Mouse (Mus musculus): ENCODE measurements around the gene Cldn7. TPM values are rescaled to one million over a fixed set of nuclear protein-coding genes. Genes with fewer than 3 reads are reported as not detected.
"Not testable (repeated sequence)": the region's sequence is repeated elsewhere in the genome, so short reads cannot be mapped to it uniquely, and the experiment has no call there.

Cldn7 gene
- polyA plus RNA-seq (2014; fragmentation: Nextera tagmentation; extraction: Ambion mirVana) = 76.7 and 86.4 TPM in 2 replicates

DNA sequence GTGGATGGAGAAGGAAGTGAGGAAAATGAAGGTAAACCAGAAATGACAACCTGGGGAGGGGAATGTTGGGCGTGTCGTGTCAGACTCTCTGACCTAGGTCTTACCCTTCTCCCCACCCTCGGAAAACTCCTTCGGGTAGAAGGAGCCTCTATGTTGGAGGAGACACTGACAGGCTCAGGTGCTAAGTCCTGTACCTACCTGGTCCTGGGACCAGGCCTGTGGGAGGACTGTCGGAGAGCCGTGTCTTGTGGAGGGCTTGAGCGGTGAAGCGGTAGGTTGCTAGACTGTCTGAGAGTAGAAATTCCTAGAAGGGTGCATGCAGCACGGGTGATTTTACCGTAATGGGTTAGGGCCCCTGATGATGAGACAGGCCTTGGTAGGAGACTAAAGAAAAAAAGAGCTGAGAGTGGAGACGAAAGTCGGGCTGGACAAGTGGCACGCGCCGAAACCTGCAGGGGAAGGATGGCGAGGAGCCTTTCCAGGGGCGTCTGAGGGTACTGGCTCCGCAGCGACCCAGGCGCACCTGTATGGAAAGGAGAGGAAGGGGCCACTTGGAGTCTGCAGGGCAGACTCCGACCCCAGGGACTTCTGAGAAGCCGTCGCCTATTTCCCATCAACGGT is at the start of gene Cldn7:
Gene Cldn7, plus strand, starts transcription at position 130 of the 621 bp plus-strand sequence.
- WGBS = 7% methylated on average over 24 of the region's 24 CpGs

DNA sequence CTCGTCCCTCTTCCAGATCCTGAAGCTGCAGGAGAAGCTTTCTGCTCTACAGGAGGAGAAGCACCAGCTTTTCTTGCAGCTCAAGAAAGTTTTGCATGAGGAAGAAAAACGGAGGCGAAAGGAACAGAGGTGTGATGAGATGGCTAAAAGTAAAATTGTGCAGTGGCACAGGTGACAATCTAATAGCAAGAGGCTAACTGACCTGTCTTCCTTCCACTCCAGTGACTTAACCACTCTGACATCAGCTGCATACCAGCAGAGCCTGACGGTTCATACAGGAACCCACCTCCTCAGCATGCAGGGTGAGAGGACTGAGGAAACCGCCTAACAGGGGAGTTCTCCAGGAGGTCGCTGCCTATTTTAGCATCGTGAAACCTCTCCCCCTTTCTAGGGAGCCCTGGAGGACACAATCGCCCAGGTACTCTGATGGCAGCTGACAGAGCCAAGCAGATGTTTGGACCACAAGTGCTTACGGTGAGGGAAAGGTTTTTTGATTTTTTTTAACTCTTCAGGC is 49.6 kb upstream of the Cldn7 start:
- no peaks in the 10 kb centered on the region for H3K27me3 ChIP-seq (ENCODE audit: insufficient read depth, low read length)
- DNase-seq (no peak), ATAC-seq (ENCODE audit: insufficient read depth) (no peak)
- H3K4me1 ChIP-seq (ENCODE audit: insufficient read depth) = peaks cover 7% of the 10 kb centered on the region; the same call in 1 of the 2 replicates
- peak overlapping the region; percentile 97 for H3K4me2 ChIP-seq
- TF ChIP-seq CTCF (IDR thresholded peaks at IDR 0.05; ENCODE audit: low read depth) = no peak
- H3K9me3 ChIP-seq (ENCODE audit: low read depth, low read length) = no peaks in the 10 kb centered on the region
- H3K9ac ChIP-seq = peak overlapping the region; percentile 83
- 26% methylated on average over 9 of the region's 9 CpGs for WGBS
- H3K36me3 ChIP-seq (ENCODE audit: insufficient read depth) = peaks cover 84% of the 10 kb centered on the region
- H3K4me3 ChIP-seq (ENCODE audit: low read depth, low read length) = peak overlapping the region; percentile 91
- H3K27ac ChIP-seq (ENCODE audit: low read depth) = no peak overlapping the region; the same call in 1 of the 2 replicates

More for the DNA sequence above, at the start of gene Cldn7:
- peaks cover 18% of the 10 kb centered on the region for H3K36me3 ChIP-seq (ENCODE audit: insufficient read depth)
- peak within 1 kb of the TSS; percentile 88 for H3K27ac ChIP-seq (ENCODE audit: low read depth)
- no peaks in the 10 kb centered on the region for H3K4me1 ChIP-seq (ENCODE audit: insufficient read depth)
- TF ChIP-seq CTCF (IDR thresholded peaks at IDR 0.05; ENCODE audit: low read depth) = no peak
- ATAC-seq (ENCODE audit: insufficient read depth) (peak; percentile 19; the same call in 1 of the 2 replicates), DNase-seq (no peak)
- peak within 1 kb of the TSS; percentile 48 for H3K4me3 ChIP-seq (ENCODE audit: low read depth, low read length)
- H3K27me3 ChIP-seq (ENCODE audit: insufficient read depth, low read length) = peaks cover 39% of the 10 kb centered on the region
- H3K4me2 ChIP-seq = peak within 1 kb of the TSS; percentile 70
- H3K9ac ChIP-seq = peak within 1 kb of the TSS; percentile 61
- H3K9me3 ChIP-seq (ENCODE audit: low read depth, low read length) = no peaks in the 10 kb centered on the region

DNA sequence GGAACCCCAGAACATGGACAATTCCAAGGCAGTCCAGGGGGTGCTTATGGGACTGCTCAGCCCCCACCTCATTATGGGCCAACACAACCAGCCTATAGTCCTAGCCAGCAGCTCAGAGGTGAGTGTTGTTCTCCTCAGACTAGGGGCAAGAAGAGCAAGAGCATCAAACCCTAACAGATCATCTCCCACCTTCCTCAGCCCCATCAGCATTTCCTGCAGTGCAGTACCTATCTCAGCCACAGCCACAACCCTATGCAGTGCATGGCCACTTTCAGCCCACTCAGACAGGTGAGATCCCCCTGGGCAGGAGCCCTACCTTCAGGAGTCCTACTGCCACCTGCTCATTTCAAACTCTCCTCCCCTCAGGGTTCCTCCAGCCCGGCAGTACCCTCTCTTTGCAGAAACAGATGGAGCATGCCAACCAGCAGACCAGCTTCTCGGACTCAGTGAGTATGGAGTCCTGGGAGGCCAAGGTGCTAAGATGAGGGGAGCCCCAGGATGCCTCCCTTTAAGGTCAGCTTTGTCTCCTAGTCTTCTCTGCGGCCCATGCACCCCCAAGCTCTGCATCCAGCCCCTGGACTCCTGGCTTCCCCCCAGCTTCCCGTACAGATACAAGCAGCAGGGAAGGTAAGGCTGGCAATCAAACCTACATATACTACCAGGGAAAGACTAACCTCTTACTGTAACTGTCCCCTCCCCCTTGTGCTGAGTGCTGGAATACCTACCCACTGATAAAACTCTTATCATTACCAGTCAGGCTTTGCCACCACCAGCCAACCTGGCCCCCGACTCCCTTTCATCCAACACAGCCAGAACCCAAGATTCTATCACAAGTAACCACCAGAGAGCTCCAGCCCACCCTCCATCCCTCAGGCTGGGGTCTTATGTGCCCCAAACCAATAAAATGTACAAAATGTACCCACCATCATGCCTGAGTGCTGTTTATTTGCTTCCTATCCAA is 48.6 kb upstream of the Cldn7 start:
- WGBS = 52% methylated on average over 5 of the region's 5 CpGs

DNA sequence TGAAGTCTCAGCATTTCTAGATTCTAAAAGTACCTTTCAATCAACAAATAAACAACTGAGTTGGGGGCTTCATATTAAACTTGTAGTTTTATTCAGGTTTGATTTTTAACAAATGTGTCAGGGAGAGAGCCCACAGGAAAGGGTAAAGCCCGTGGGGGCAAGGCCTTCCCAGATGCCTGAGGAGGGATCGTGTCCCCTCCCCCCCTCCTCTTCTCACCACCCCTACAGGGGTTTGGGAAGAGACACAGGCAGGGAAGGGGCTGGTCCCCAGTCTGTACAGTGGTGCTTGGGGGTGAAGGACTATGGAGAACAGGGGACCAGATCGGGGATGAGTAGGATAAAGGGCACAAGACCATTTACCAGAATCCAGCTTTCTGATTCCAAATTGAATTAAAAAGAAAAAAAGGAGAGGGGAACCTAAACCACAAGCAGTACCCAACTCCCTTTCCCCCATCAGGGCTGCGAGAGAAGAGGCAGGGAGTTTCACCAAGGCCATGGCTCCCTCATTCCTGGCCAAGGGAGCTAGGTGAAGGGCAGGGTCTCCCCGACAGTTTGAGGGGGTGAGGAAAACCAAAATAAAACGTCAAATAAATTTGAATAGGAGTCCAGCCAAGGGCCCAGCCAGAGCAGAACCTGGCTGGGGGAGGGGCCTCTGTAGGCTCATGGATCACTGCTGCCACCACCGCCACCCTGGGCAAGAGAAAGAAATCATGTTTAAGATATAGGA is 47.8 kb upstream of the Cldn7 start:
- H3K4me2 ChIP-seq = peak overlapping the region; percentile 97; the same call in 1 of the 2 replicates
- H3K27me3 ChIP-seq (ENCODE audit: insufficient read depth, low read length); H3K4me3 ChIP-seq (ENCODE audit: low read depth, low read length); H3K9me3 ChIP-seq (ENCODE audit: low read depth, low read length); ATAC-seq (ENCODE audit: insufficient read depth); H3K4me1 ChIP-seq (ENCODE audit: insufficient read depth); DNase-seq; H3K27ac ChIP-seq (ENCODE audit: low read depth); H3K9ac ChIP-seq: not testable (repeated sequence)
- H3K36me3 ChIP-seq (ENCODE audit: insufficient read depth) = peaks cover 65% of the 10 kb centered on the region
- 51% methylated on average over 7 of the region's 7 CpGs for WGBS

More for the DNA sequence above, 48.6 kb upstream of the Cldn7 start:
- peaks cover 7% of the 10 kb centered on the region; the same call in 1 of the 2 replicates for H3K4me1 ChIP-seq (ENCODE audit: insufficient read depth)
- H3K9me3 ChIP-seq (ENCODE audit: low read depth, low read length) = no peaks in the 10 kb centered on the region
- no peak overlapping the region; the same call in 1 of the 2 replicates for H3K27ac ChIP-seq (ENCODE audit: low read depth)
- H3K4me3 ChIP-seq (ENCODE audit: low read depth, low read length) = peak overlapping the region; percentile 91
- H3K4me2 ChIP-seq = peak overlapping the region; percentile 97
- DNase-seq (no peak), ATAC-seq (ENCODE audit: insufficient read depth) (no peak)
- peak; percentile 31; the same call in 1 of the 2 replicates for TF ChIP-seq CTCF (IDR thresholded peaks at IDR 0.05; ENCODE audit: low read depth)
- H3K9ac ChIP-seq = no peak overlapping the region
- no peaks in the 10 kb centered on the region for H3K27me3 ChIP-seq (ENCODE audit: insufficient read depth, low read length)
- H3K36me3 ChIP-seq (ENCODE audit: insufficient read depth) = peaks cover 74% of the 10 kb centered on the region

DNA sequence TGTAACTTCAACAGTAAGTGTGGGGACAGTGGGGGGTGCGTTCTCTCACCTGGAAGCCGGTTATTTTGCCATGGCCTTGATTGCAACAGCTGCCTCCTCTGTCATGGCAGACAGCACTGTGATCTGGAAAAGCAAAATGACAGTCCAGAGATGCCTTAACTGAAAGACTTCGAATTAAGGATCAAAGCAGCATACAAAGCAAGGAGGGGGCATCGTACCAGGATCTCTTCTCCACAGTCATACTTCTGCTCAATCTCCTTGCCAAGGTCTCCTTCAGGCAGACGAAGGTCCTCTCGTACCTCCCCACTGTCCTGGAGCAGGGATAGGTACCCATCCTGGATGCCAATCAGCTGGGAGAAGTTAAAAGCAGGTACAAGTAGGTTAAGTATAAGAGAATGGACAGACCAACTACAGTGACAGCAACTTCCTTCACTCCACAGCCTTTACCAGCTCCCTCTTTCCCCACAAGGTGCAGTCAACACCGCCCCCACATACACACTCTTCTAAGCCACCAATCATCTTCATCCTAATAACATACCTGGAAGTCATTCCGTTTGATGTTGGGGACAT is 47.1 kb upstream of the Cldn7 start:
- DNase-seq (no peak), ATAC-seq (ENCODE audit: insufficient read depth) (no peak)
- Histone ChIP-seq H3K9ac (no peak overlapping the region), H3K9me3 (ENCODE audit: low read depth, low read length) (no peaks in the 10 kb centered on the region), H3K4me1 (ENCODE audit: insufficient read depth) (peaks cover 7% of the 10 kb centered on the region; the same call in 1 of the 2 replicates), H3K27ac (ENCODE audit: low read depth) (no peak overlapping the region), H3K36me3 (ENCODE audit: insufficient read depth) (peaks cover 59% of the 10 kb centered on the region), H3K27me3 (ENCODE audit: insufficient read depth, low read length) (no peaks in the 10 kb centered on the region), H3K4me2 (no peak overlapping the region), H3K4me3 (ENCODE audit: low read depth, low read length) (no peak overlapping the region)
- TF ChIP-seq CTCF (IDR thresholded peaks at IDR 0.05; ENCODE audit: low read depth) = no peak
- 84% methylated on average over 8 of the region's 8 CpGs for WGBS

DNA sequence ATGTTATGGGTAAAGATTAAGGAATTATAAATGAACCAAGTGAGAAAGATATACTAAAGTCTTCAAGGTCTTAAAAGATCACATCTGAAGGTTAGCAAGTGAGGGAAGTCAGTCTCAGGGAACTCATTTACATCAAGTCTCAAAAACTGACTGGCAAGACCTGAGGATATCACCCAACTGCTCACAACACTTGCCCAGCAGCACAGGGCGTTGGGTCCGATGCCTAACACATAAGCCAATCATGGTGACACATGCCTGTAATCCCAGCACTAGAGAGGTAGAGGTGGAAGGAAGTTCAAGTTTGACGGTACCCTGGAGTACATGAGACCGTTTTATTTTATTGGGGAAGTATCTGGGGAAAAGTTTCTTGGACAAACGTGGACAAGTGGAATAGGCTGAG is 46.5 kb upstream of the Cldn7 start:
- Histone ChIP-seq H3K4me1 (ENCODE audit: insufficient read depth) (peaks cover 7% of the 10 kb centered on the region; the same call in 1 of the 2 replicates), H3K27me3 (ENCODE audit: insufficient read depth, low read length) (no peaks in the 10 kb centered on the region), H3K9me3 (ENCODE audit: low read depth, low read length) (no peaks in the 10 kb centered on the region), H3K9ac (no peak overlapping the region), H3K27ac (ENCODE audit: low read depth) (no peak overlapping the region), H3K36me3 (ENCODE audit: insufficient read depth) (peaks cover 54% of the 10 kb centered on the region), H3K4me2 (no peak overlapping the region), H3K4me3 (ENCODE audit: low read depth, low read length) (no peak overlapping the region)
- TF ChIP-seq CTCF (IDR thresholded peaks at IDR 0.05; ENCODE audit: low read depth) = no peak
- DNase-seq (no peak), ATAC-seq (ENCODE audit: insufficient read depth) (no peak)
- 81% methylated on average over 5 of the region's 5 CpGs for WGBS
